ENCODE assay signal across 13 mouse cellular contexts in the genomic region with DNA sequence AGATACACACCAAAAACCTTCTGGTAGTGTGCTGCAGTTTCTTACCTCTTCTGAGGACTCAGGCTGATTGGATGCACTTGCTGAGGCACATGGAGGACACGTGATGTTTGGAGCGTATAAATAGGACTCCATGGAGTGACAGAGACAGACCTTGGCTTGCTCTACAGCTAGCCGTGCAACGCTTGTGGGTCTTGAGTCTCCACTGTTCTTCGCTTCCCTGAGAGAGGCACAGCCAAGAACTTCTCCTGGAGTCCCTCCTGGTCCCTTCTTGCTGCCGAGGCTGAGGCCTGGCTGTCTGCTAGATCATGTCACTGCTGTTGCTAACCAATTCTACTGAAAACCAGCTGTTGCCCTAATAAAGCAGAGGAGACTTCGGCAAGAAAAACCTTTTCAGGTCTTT.
DNase-seq lines count a peak whose midpoint lies in the region; ATAC-seq and TF ChIP-seq lines count a peak whose summit lies in the region.
"Had no signal": no experiment of that assay in that cellular context is flagged by ENCODE, and none has a peak within 500 bp of the region (broad histone marks: within the 10 kb centered on the region; RNA-seq: fewer than 3 reads in every experiment).

No protein-coding gene starts in this region.

- H3K9me3 ChIP-seq in heart, embryonic 10.5 days, result no peaks in the 10 kb centered on the region
- no peaks in the 10 kb centered on the region for H3K9me3 ChIP-seq in lung, postnatal 0 days (ENCODE audit: low read length)
- H3K9me3 ChIP-seq in hindbrain, embryonic 11.5 days (ENCODE audit: control insufficient read depth, low read length), result no peaks in the 10 kb centered on the region
- H3K9me3 ChIP-seq in limb, embryonic 15.5 days, result no peaks in the 10 kb centered on the region

- no peak overlapping the region for H3K9ac ChIP-seq in heart, adult 2 months (ENCODE audit: low read depth, low read length)
- no peak overlapping the region for H3K9ac ChIP-seq in lung, postnatal 0 days (replicated peaks; ENCODE audit: low read depth)
- H3K9ac ChIP-seq in hindbrain, embryonic 11.5 days (ENCODE audit: low read depth, low read length), result no peak overlapping the region
- H3K9ac ChIP-seq in limb, embryonic 15.5 days, result no peak overlapping the region

- no peaks in the 10 kb centered on the region for H3K79me2 ChIP-seq in heart, adult 2 months (replicated peaks; ENCODE audit: control insufficient read depth, insufficient read depth, low read length)

- peak overlapping the region; percentile 19; the same call in 1 of the 2 replicates for H3K27ac ChIP-seq in heart, adult 2 months
- no peak overlapping the region for H3K27ac ChIP-seq in heart, embryonic 10.5 days
- peak overlapping the region; percentile 64 for H3K27ac ChIP-seq in lung, postnatal 0 days (ENCODE audit: low read length)
- peak overlapping the region; percentile 25; the same call in 1 of the 2 replicates for H3K27ac ChIP-seq in hindbrain, embryonic 11.5 days (ENCODE audit: low read depth, low read length)
- H3K27ac ChIP-seq in limb, embryonic 15.5 days, result peak overlapping the region; percentile 14; the same call in 1 of the 2 replicates
- H3K27ac ChIP-seq: macrophage had no signal

- no peak for TF ChIP-seq EP300 in heart, adult 2 months (IDR thresholded peaks at IDR 0.05; ENCODE audit: insufficient read depth, low read depth, low read length)
- TF ChIP-seq EP300 in lung, postnatal 0 days (IDR thresholded peaks at IDR 0.05), result no peak

- TF ChIP-seq CTCF in heart, adult 2 months (IDR thresholded peaks at IDR 0.05), result no peak
- TF ChIP-seq CTCF in lung, postnatal 0 days (IDR thresholded peaks at IDR 0.05), result no peak

- H3K4me3 ChIP-seq in heart, adult 2 months, result no peak overlapping the region
- no peak overlapping the region for H3K4me3 ChIP-seq in heart, embryonic 10.5 days
- no peak overlapping the region for H3K4me3 ChIP-seq in lung, postnatal 0 days (ENCODE audit: low read depth, low read length)
- H3K4me3 ChIP-seq in hindbrain, embryonic 11.5 days (ENCODE audit: low read depth, low read length), result no peak overlapping the region
- H3K4me3 ChIP-seq in limb, embryonic 15.5 days, result no peak overlapping the region

- 0 out of 2 replicates have a peak, but pooled peaks have one; percentile 21 for TF ChIP-seq POLR2A in heart, adult 2 months (IDR thresholded peaks at IDR 0.05; ENCODE audit: insufficient read depth, low read depth, low read length)

- peak; percentile 17 for ATAC-seq in lung, postnatal 0 days
- no peak for ATAC-seq in hindbrain, embryonic 11.5 days (ENCODE audit: low FRiP score)
- ATAC-seq in limb, embryonic 15.5 days (ENCODE audit: insufficient number of reproducible peaks, low FRiP score, low TSS enrichment, low read depth), result no peak

- H3K4me2 ChIP-seq in lung, postnatal 0 days (replicated peaks; ENCODE audit: low read depth, low read length), result no peak overlapping the region
- H3K4me2 ChIP-seq in hindbrain, embryonic 11.5 days (replicated peaks; ENCODE audit: low read depth, low read length), result no peak overlapping the region
- H3K4me2 ChIP-seq in limb, embryonic 15.5 days, result no peak overlapping the region

- 66% methylated on average over 7 of the region's 7 CpGs for WGBS in heart, adult 2 months
- WGBS in heart, embryonic 10.5 days, result 83% methylated on average over 7 of the region's 7 CpGs
- 53% methylated on average over 7 of the region's 7 CpGs for WGBS in lung, postnatal 0 days
- 77% methylated on average over 7 of the region's 7 CpGs for WGBS in hindbrain, embryonic 11.5 days
- WGBS in limb, embryonic 15.5 days, result 54% methylated on average over 7 of the region's 7 CpGs

- intact Hi-C loops in heart, adult 2 months (cut with DNase I), result loop anchor here (5.0 to 10.0 kb wide), 3 partner anchors 85 to 215 kb away; no protein-coding TSS in a partner anchor

- DNase-seq in heart, adult 2 months, result no peak
- DNase-seq in heart, embryonic 10.5 days (ENCODE audit: low spot score), result no peak
- DNase-seq in lung, postnatal 0 days (ENCODE audit: low spot score), result no peak
- DNase-seq in lung, postnatal 14 days, result no peak
- DNase-seq in hindbrain, embryonic 11.5 days (ENCODE audit: low spot score), result no peak
- no peak for DNase-seq in c-Kit-positive CD71-positive TER-119-positive erythroid progenitor cells, embryonic 14.5 days (ENCODE audit: low spot score)
- no peak for DNase-seq in cerebellum, postnatal 36 days
- DNase-seq: B cell, adult 2 months; kidney, adult 9 months; left cerebral cortex, postnatal 4 days had no signal

- H3K27me3 ChIP-seq in heart, adult 2 months (ENCODE audit: control insufficient read depth, insufficient read depth, low read length), result no peaks in the 10 kb centered on the region
- no peaks in the 10 kb centered on the region for H3K27me3 ChIP-seq in heart, embryonic 10.5 days (ENCODE audit: insufficient read depth, poor library complexity, severe bottlenecking)
- no peaks in the 10 kb centered on the region for H3K27me3 ChIP-seq in lung, postnatal 0 days (replicated peaks; ENCODE audit: insufficient read depth, low read length)
- no peaks in the 10 kb centered on the region for H3K27me3 ChIP-seq in hindbrain, embryonic 11.5 days (ENCODE audit: control insufficient read depth, insufficient read depth, low read length)
- no peaks in the 10 kb centered on the region for H3K27me3 ChIP-seq in limb, embryonic 15.5 days

- peaks cover 5% of the 10 kb centered on the region for H3K4me1 ChIP-seq in heart, adult 2 months (ENCODE audit: control insufficient read depth, insufficient read depth, low read length)
- H3K4me1 ChIP-seq in heart, embryonic 10.5 days, result peaks cover 2% of the 10 kb centered on the region; the same call in 1 of the 2 replicates
- H3K4me1 ChIP-seq in lung, postnatal 0 days (ENCODE audit: insufficient read depth, low read depth, low read length), result peaks cover 10% of the 10 kb centered on the region; the same call in 1 of the 2 replicates
- 0 out of 2 replicates have a peak, but pooled peaks cover 3% of the 10 kb centered on the region for H3K4me1 ChIP-seq in hindbrain, embryonic 11.5 days (replicated peaks; ENCODE audit: control insufficient read depth, insufficient read depth, low read length)
- H3K4me1 ChIP-seq in limb, embryonic 15.5 days, result peaks cover 16% of the 10 kb centered on the region

- H3K36me3 ChIP-seq in heart, adult 2 months (ENCODE audit: control insufficient read depth, insufficient read depth, low read length), result no peaks in the 10 kb centered on the region; the same call in 1 of the 2 replicates
- H3K36me3 ChIP-seq in heart, embryonic 10.5 days, result no peaks in the 10 kb centered on the region
- H3K36me3 ChIP-seq in lung, postnatal 0 days (ENCODE audit: insufficient read depth, low read length), result no peaks in the 10 kb centered on the region
- no peaks in the 10 kb centered on the region for H3K36me3 ChIP-seq in hindbrain, embryonic 11.5 days (ENCODE audit: control insufficient read depth, insufficient read depth, low read length)
- H3K36me3 ChIP-seq in limb, embryonic 15.5 days, result no peaks in the 10 kb centered on the region
- H3K36me3 ChIP-seq: G1E had no signal
